Mouse (Mus musculus): ENCODE measurements around the gene Slc39a13.

DNA sequence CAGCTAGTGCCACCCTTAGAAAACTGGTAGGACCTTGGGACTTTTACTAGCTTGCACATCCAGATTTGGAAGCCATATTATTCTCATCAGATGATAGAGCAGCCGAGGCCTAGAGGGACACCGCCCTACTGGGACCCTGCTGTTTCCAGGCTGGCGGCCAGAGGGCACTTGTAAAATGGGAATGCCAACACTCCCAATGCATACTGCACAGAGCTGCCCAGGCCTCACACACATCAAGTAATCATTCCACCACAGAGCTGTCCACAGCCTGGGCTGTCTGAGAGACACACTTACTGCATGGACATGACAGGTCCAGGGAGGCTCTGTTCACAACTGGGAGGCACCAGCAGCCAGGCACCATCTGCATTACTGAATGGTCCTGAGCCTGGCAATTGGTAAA is 3.8 kb downstream of the Slc39a13 start:
- no peak for TF ChIP-seq CTCF (IDR thresholded peaks at IDR 0.05; ENCODE audit: control insufficient read depth, insufficient read depth, low read length)
- TF ChIP-seq POLR2A (IDR thresholded peaks at IDR 0.05; ENCODE audit: borderline replicate concordance, control insufficient read depth, low read depth, low read length) = no peak
